Mouse (Mus musculus): ENCODE measurements at regions not wholly inside any gene's neighbourhood (a gene's known extent, or its start where the extent isn't known, plus 50 kb on each side); places are given as distances from the start of the nearest gene placed in this dataset.
A peak's percentile ranks its signal among the peaks of the same experiment; 100 is the strongest.

GRCm38 (mm10) chr4:34340057-34340456, 210.7 kb upstream of the Akirin2 start:
- DNase-seq, result no peak

GRCm38 (mm10) chr4:34371281-34372032, 179.3 kb upstream of the Akirin2 start:
- DNase-seq, result no peak

GRCm38 (mm10) chr4:34386338-34386967, 164.3 kb upstream of the Akirin2 start:
- DNase-seq, result no peak

- no peak for DNase-seq
Observed at GRCm38 (mm10) chr4:34391499-34391898, 159.2 kb upstream of the Akirin2 start.

GRCm38 (mm10) chr4:34403061-34403460, 147.7 kb upstream of the Akirin2 start:
- no peak for DNase-seq

GRCm38 (mm10) chr4:34407181-34407580, 143.6 kb upstream of the Akirin2 start:
- no peak for DNase-seq

GRCm38 (mm10) chr4:34420970-34421369, 129.8 kb upstream of the Akirin2 start:
- no peak for DNase-seq

GRCm38 (mm10) chr4:34424131-34424646, 126.5 kb upstream of the Akirin2 start:
- no peak for DNase-seq

GRCm38 (mm10) chr4:34429003-34429402, 121.7 kb upstream of the Akirin2 start:
- no peak for DNase-seq

GRCm38 (mm10) chr4:34429456-34430235, 121.1 kb upstream of the Akirin2 start:
- DNase-seq, result peak in 1 of 2 experiments; percentile 9

GRCm38 (mm10) chr4:34437316-34437715, 113.4 kb upstream of the Akirin2 start:
- no peak for DNase-seq

GRCm38 (mm10) chr4:34449582-34449981, 101.2 kb upstream of the Akirin2 start:
- no peak for DNase-seq

- DNase-seq, result no peak
Observed at GRCm38 (mm10) chr4:34462591-34462990, 88.1 kb upstream of the Akirin2 start.

GRCm38 (mm10) chr4:34465845-34466244, 84.9 kb upstream of the Akirin2 start:
- DNase-seq, result no peak

- peak; percentile 28 to 40 for DNase-seq
Observed at GRCm38 (mm10) chr4:34466309-34466708, 84.4 kb upstream of the Akirin2 start.

- no peak for DNase-seq
Observed at GRCm38 (mm10) chr4:34468096-34468495, 82.6 kb upstream of the Akirin2 start.

- no peak for DNase-seq
Observed at GRCm38 (mm10) chr4:34475792-34476448, 74.8 kb upstream of the Akirin2 start.

- no peak for DNase-seq
Observed at GRCm38 (mm10) chr4:34484273-34484672, 66.5 kb upstream of the Akirin2 start.

GRCm38 (mm10) chr4:34485574-34485973, 65.2 kb upstream of the Akirin2 start:
- DNase-seq, result no peak

GRCm38 (mm10) chr4:34494961-34495723, 55.6 kb upstream of the Akirin2 start:
- no peak for DNase-seq

GRCm38 (mm10) chr4:34498325-34498724, 52.4 kb upstream of the Akirin2 start:
- DNase-seq, result peak in 1 of 2 experiments; percentile 39

GRCm38 (mm10) chr4:34498781-34499180, 52.0 kb upstream of the Akirin2 start:
- DNase-seq, result peak; percentile 81 to 88

All from cerebellum, adult 18-20 months (tissue).